Mouse (Mus musculus) brown adipose tissue, adult 24 weeks (tissue): ENCODE data around the gene Fam50b. TPM values are rescaled to one million over a fixed set of nuclear protein-coding genes. Genes with fewer than 3 reads are reported as not detected.

ENCODE experiments used
- H3K27ac ChIP-seq: fragments of 200-500 bp; replicated peaks from 2 replicates; pipeline ENCODE4 v1.5.1; 2012; ENCODE audit warnings: low read depth, mild to moderate bottlenecking, low read length
- H3K4me1 ChIP-seq: fragments of 200-500 bp; 2 replicates; pipeline ENCODE4 v1.6.1; 2012; ENCODE audit warnings: low read length, mixed read lengths; ENCODE audit not compliant: control insufficient read depth, insufficient read depth, insufficient read length
- H3K4me3 ChIP-seq: fragments of 200-500 bp; 2 replicates; pipeline ENCODE4 v1.5.1; 2012; ENCODE audit warnings: low read depth, mild to moderate bottlenecking, low read length, moderate library complexity; ENCODE audit not compliant: insufficient read depth
- polyA plus RNA-seq: library from polyadenylated mRNA; stranded (reverse); fragments of >200 nt; gene quantifications from 2 replicates; pipeline ENCODE4 v1.2.4, GENCODE M21; 2012; ENCODE audit not compliant: missing spikeins, insufficient read depth, insufficient read length

Gene Fam50b
- polyA plus RNA-seq, 1 experiment, result not detected

GRCm38 (mm10) chr13:34793816-34794215 is 59.2 kb downstream of the Fam50b start:
- no peak overlapping the region; the same call in 1 of the 2 replicates for H3K4me3 ChIP-seq
- peaks cover 25% of the 10 kb centered on the region for H3K4me1 ChIP-seq
- peak overlapping the region; percentile 100 for H3K27ac ChIP-seq

- no peak overlapping the region for H3K4me3 ChIP-seq
- peaks cover 22% of the 10 kb centered on the region for H3K4me1 ChIP-seq
- peak overlapping the region; percentile 100 for H3K27ac ChIP-seq
Observed at GRCm38 (mm10) chr13:34794426-34794825, 59.8 kb downstream of the Fam50b start.

Other genes starting within 250 kb of the Fam50b start
- gene Pxdc1, start 81.4 kb upstream of the Fam50b start, polyA plus RNA-seq, result 10.1 and 12.9 TPM in 2 replicates
- gene Prpf4b, start 140.5 kb downstream of the Fam50b start, polyA plus RNA-seq, result 43.7 and 44.8 TPM in 2 replicates
- 2.7 and 4.6 TPM in 2 replicates for gene Fam217a, start 189.5 kb downstream of the Fam50b start, polyA plus RNA-seq
- gene 4933417A18Rik, start 189.6 kb downstream of the Fam50b start, polyA plus RNA-seq, result not detected in 2 replicates
- 27.8 and 29.8 TPM in 2 replicates for gene Eci3, start 229.0 kb downstream of the Fam50b start, polyA plus RNA-seq